Mouse (Mus musculus) C2C12 (cell line): Measurements from ENCODE around the gene Cacng1. TPM values are rescaled to one million over a fixed set of nuclear protein-coding genes. Genes with fewer than 3 reads are reported as not detected.

Source experiments
- H3K27me3 ChIP-seq: one replicate; pipeline ENCODE4 v1.6.1; 2011; ENCODE audit not compliant: control insufficient read depth, insufficient read depth, insufficient read length
- H3K36me3 ChIP-seq: one replicate; pipeline ENCODE4 v1.6.1; 2011; ENCODE audit not compliant: control insufficient read depth, insufficient read depth
- H3K4me3 ChIP-seq: one replicate; pipeline ENCODE4 v1.5.1; 2011; ENCODE audit warnings: mild to moderate bottlenecking, control low read depth; ENCODE audit not compliant: poor library complexity, insufficient read depth, severe bottlenecking
- H3K79me2 ChIP-seq: one replicate; pipeline ENCODE4 v1.6.1; 2011; ENCODE audit not compliant: control insufficient read depth, insufficient read depth
- H3K79me3 ChIP-seq: one replicate; pipeline ENCODE4 v1.6.1; 2011; ENCODE audit warnings: low read depth, control low read depth
- H3ac ChIP-seq: one replicate; pipeline ENCODE3; 2011; ENCODE audit warnings: low read depth; ENCODE audit not compliant: control insufficient read depth, insufficient read length
- CEBPB ChIP-seq: IDR thresholded peaks from one replicate; pipeline ENCODE4 v1.6.1; 2011; ENCODE audit warnings: low read depth, mild to moderate bottlenecking, control low read depth, moderate library complexity
- CTCF ChIP-seq: IDR thresholded peaks from one replicate; pipeline ENCODE4 v1.5.1; 2011; ENCODE audit not compliant: control insufficient read depth, insufficient read depth, insufficient read length
- FOSL1 ChIP-seq: IDR thresholded peaks from one replicate; pipeline ENCODE4 v1.8.0; 2011; ENCODE audit warnings: mild to moderate bottlenecking, low read length; ENCODE audit not compliant: poor library complexity, insufficient read depth, severe bottlenecking
- MAX ChIP-seq: IDR thresholded peaks from one replicate; pipeline ENCODE4 v1.6.1; 2011; ENCODE audit warnings: mild to moderate bottlenecking, control low read depth
- MYOD1 ChIP-seq: IDR thresholded peaks from one replicate; pipeline ENCODE4 v1.6.1; 2011; ENCODE audit warnings: low read depth; ENCODE audit not compliant: control insufficient read depth, insufficient read length
- MYOG ChIP-seq: IDR thresholded peaks from one replicate; pipeline ENCODE4 v1.6.1; 2011; ENCODE audit not compliant: control insufficient read depth, insufficient read length; ENCODE audit errors: extremely low read depth
- USF1 ChIP-seq: IDR thresholded peaks from one replicate; pipeline ENCODE4 v1.6.1; 2011; ENCODE audit warnings: low read depth, mild to moderate bottlenecking, control low read depth, moderate library complexity
- long read RNA-seq, 2 experiments: library from polyadenylated mRNA; unstranded; transcript quantifications; one replicate each; pipeline ENCODE4 v2.0.0; 2019 to 2020
- polyA plus RNA-seq: library from polyadenylated mRNA; unstranded; fragments of >200 nt; fragmentation: generic; extraction: Trizol; gene quantifications from one replicate; pipeline ENCODE4 v1.2.1, GENCODE M21; 2012; ENCODE audit warnings: missing spikeins

The Cacng1 gene
- 158 TPM for polyA plus RNA-seq
- long read RNA-seq, experiment 1, transcript Cacng1-201 (4 exons, 1,249 nt): major isoform, 118 of 135 reads
- long read RNA-seq, experiment 1, partial matches to known transcripts: 3 of 135 reads
- long read RNA-seq, experiment 1, other reads (novel, unspliced or antisense): 14 of 135 reads
- long read RNA-seq, experiment 2, transcript Cacng1-201 (4 exons, 1,249 nt): major isoform, 31 of 37 reads
- long read RNA-seq, experiment 2, partial matches to known transcripts: 1 of 37 reads
- long read RNA-seq, experiment 2, other reads (novel, unspliced or antisense): 5 of 37 reads

DNA sequence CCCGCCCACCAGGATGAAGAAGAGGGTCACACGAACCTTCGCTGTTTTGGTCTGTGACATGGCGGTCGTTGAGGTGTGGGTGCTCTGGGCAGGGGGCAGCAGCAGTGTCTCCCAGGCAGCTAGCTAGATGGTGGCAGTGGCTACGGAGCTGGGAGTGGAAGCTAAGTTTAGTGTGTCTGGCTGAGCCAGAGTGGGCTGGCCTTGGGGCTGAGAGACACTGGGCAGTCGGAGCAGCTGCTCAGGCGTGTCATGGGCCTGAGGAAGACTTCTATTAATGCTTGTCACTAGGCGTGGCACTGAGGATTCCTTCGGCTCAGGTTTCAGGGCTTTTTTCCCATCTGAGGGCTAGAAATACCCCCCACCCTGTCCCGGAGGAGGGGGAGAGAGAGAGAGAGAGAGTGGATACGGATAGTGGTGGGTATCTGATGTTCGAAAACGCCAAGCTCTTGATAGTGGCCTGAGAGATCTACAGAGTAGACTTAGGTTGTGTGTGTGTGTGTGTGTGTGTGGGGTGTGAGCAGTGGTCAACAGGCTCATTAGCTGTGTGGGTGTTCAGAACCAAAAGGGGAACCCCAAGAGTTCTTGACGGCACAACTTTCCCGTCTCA lies at the start of gene Cacng1:
TSS of gene Cacng1 (minus strand) at position 191 of the 607 bp plus-strand sequence.
- H3K79me3 ChIP-seq: no peaks in the 10 kb centered on the region
- H3K4me3 ChIP-seq: peak within 1 kb of the TSS; percentile 23
- no peaks in the 10 kb centered on the region for H3K27me3 ChIP-seq
- peak within 1 kb of the TSS; percentile 54 for H3ac ChIP-seq
- H3K36me3 ChIP-seq: no peaks in the 10 kb centered on the region
- peaks cover 5% of the 10 kb centered on the region for H3K79me2 ChIP-seq
- no peak for TF ChIP-seq FOSL1
- peak; percentile 97 for TF ChIP-seq MYOD1

DNA sequence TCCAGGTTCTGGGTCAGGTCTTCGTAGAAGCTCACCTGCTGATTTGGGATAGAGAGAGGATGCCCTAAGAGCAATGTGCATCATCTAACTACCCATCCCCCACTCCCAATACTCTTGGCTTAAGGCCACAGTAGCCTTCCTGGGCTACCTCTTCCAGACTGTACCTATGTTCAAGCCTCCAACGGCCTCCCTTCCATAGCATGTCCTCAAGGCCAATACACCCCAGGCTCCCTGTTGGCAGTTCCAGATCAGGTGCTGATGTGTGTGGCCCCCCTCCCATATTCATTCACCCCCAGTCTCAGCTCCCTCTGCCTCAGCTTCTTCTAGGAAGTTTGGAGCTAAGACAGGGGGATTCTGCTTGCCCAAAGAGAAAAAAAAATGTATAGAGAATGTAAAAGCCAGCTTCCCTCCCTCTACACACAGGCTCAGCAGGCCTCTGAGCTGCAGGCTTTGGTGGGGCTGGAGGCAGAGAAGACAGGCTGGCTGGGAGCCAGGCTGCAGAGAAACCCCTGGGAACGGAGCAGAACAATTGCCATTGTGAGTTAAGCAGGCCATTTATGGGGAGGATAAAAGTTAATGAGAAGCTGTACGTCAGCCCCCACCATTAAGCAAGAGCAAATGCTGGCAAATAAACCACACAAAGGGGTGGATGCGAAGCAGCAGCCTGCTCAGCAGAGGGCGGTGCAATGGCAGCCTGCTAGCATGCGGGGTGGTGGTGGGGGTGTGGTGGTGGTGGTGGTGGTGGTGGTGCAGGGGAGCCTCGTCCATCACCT lies 46.6 kb upstream of the Cacng1 start:
- H3K36me3 ChIP-seq: no peaks in the 10 kb centered on the region
- no peak overlapping the region for H3ac ChIP-seq
- peaks cover 3% of the 10 kb centered on the region for H3K27me3 ChIP-seq
- no peaks in the 10 kb centered on the region for H3K79me2 ChIP-seq
- no peaks in the 10 kb centered on the region for H3K79me3 ChIP-seq
- TF ChIP-seq CTCF: no peak
- TF ChIP-seq MAX: no peak
- no peak for TF ChIP-seq MYOD1
- TF ChIP-seq USF1: no peak
- TF ChIP-seq CEBPB: no peak
- no peak for TF ChIP-seq FOSL1
- no peak for TF ChIP-seq MYOG
- no peak overlapping the region for H3K4me3 ChIP-seq

DNA sequence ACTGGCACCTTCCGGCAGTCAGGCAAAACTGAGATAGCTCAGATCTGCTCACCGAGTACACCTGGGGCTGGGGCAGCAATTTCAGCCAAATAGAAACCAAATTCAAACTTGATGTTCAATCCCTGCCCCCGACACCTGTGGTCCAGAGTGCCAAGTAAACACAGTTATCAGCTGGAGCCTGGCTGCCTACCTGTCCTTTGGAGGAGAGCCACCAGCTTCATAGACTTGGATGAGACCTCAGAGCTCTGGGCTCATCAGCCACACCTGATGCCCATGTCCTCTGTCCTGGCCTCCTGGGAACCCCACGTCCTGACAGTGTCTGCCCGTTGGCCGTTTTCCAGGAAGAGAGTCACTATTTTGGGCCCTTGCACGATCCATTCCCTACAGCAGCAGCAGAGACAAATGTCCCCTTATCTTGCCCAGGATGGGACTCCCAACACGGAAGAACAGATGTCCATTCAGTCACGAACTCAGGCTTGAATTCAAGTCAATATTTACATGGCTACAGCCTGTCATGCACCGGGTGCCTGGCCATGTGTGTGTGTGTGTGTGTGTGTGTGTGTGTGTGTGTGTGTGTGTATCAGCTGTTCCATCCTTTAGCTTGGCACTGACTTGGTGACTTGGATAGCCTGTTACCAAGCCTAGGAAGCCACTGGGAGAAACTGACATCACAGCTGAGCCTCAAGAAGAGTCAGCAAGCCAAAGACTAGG lies 45.6 kb upstream of the Cacng1 start:
- Histone ChIP-seq H3K36me3 (no peaks in the 10 kb centered on the region), H3ac (no peak overlapping the region), H3K27me3 (no peaks in the 10 kb centered on the region), H3K79me3 (no peaks in the 10 kb centered on the region), H3K4me3 (no peak overlapping the region), H3K79me2 (no peaks in the 10 kb centered on the region)
- TF ChIP-seq CTCF: no peak
- TF ChIP-seq MAX: no peak
- TF ChIP-seq USF1: no peak
- TF ChIP-seq MYOG: no peak
- TF ChIP-seq FOSL1: no peak
- no peak for TF ChIP-seq CEBPB
- no peak for TF ChIP-seq MYOD1

DNA sequence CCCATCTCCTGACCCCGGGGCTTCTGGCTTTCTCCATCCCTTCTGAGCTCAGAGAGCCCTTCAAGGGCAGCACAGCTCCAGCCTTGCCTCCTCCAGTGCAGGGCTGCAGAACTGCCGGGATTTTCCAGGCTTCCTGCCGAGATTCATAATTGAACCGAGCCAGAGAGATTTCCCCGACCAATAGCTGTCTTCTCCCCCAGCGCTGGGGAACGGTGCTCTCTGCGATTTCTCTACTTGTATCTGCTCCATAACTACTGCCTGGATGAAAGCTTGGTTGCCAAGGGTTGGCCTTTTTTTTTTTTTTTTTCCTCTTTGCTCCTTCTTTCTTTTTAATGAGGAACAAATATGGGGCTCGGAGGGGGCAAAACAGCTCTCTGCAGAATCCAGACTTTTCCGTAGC lies 43.7 kb upstream of the Cacng1 start:
- H3K79me3 ChIP-seq: no peaks in the 10 kb centered on the region
- H3K27me3 ChIP-seq: no peaks in the 10 kb centered on the region
- H3K4me3 ChIP-seq: no peak overlapping the region
- no peak overlapping the region for H3ac ChIP-seq
- H3K36me3 ChIP-seq: no peaks in the 10 kb centered on the region
- TF ChIP-seq CEBPB (no peak), MYOG (no peak), CTCF (no peak), MYOD1 (no peak), USF1 (no peak), MAX (no peak), FOSL1 (no peak)
- no peaks in the 10 kb centered on the region for H3K79me2 ChIP-seq

DNA sequence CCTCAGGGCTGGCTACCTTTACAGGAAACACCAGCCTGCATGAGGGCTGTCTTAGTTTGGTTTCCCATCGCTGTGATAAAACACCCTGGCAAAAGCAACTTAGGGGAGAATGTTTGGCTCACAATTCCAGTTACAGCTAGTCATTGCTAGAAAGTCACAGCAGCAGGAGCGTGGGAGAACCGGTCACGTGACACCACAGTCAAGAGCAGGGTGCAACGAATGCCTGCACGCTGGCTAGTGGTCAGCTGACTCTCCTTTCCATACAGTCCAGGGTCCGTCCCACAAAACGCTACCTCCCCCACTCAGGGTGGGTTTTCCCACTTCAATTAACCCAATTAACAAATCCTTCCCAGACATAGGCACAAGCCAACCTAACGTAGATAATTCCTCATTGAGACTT lies 43.2 kb upstream of the Cacng1 start:
- H3K79me2 ChIP-seq: no peaks in the 10 kb centered on the region
- H3K79me3 ChIP-seq: no peaks in the 10 kb centered on the region
- H3ac ChIP-seq: no peak overlapping the region
- H3K27me3 ChIP-seq: no peaks in the 10 kb centered on the region
- TF ChIP-seq CTCF (no peak), CEBPB (no peak), MYOD1 (no peak), MYOG (no peak), USF1 (no peak), FOSL1 (no peak), MAX (no peak)
- H3K36me3 ChIP-seq: no peaks in the 10 kb centered on the region
- no peak overlapping the region for H3K4me3 ChIP-seq
